Mouse (Mus musculus) brain, embryonic 14.5 days (tissue): Measurements from ENCODE around the gene Parp16.

Source experiments
- CTCF ChIP-seq: fragments of 200-500 bp; IDR thresholded peaks from 2 replicates; pipeline ENCODE4 v1.5.1; 2012; ENCODE audit warnings: inconsistent platforms, mild to moderate bottlenecking, moderate library complexity, borderline replicate concordance; ENCODE audit not compliant: insufficient read depth, insufficient read length; ENCODE audit errors: extremely low read depth
- POLR2A ChIP-seq: fragments of 200-500 bp; IDR thresholded peaks from 2 replicates; pipeline ENCODE4 v1.6.1; 2012; ENCODE audit warnings: mild to moderate bottlenecking, inconsistent platforms, borderline replicate concordance; ENCODE audit not compliant: poor library complexity, insufficient read depth, insufficient read length, severe bottlenecking; ENCODE audit errors: extremely low read depth

DNA sequence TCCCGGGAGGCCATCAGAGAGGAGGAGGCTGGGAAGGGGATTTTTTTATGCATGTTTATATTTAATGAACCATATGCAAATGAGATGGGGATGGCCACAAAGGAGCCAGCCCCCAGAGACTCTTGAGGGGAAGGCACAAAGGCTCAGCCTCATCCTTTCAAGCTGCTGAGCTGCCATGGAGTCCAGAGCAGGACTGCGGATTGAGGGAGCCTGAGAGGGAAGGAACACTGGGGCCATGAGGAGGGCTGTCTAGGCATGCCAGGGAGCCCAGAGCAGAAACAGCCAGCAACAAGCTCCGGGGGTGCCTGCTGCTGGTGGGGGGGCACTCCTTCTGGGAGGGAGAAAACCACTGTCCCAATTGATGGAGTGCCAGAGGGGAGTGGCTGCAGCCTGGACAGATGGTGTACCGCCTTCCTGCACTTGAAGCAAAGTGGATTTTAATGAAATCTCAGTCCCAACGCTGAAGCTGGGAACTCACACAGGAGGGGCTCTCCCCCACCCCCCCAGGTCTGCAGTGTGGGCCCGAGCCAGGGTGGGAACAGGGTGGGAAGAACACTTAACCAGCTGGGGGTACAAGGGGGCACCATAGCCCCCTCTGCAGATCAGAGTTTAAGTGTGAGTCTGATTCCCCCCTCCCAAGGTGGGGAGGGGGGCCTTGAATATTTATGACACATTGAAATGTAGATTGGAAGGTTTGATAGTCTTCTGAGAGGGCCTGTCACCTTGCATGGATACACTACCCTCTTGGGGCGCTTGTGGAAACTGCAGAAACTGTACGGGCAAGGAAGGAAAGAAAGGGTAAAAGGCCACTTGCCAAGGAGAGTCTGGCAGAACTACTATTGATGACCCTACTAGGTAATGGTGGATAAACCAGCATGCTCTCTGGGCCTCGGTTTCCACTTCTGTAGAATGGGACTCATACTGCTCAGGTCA lies 18.9 kb upstream of the Parp16 start:
- TF ChIP-seq CTCF (peak; percentile 55; the same call in 1 of the 2 replicates), POLR2A (no peak)
